Mouse (Mus musculus): ENCODE results near the gene Fbf1. TPM values are rescaled to one million over a fixed set of nuclear protein-coding genes. Genes with fewer than 3 reads are reported as not detected.
A peak's percentile ranks its signal among the peaks of the same experiment; 100 is the strongest.

The Fbf1 gene
- polyA plus RNA-seq (2012; rRNA removed) = 48.2 and 55.9 TPM in 2 replicates

- Histone ChIP-seq H3K4me1 (ENCODE audit: control insufficient read depth, insufficient read depth, low read length) (no peaks in the 10 kb centered on the region; the same call in none of the 2 replicates), H3K36me3 (ENCODE audit: control insufficient read depth, insufficient read depth, low read length) (no peaks in the 10 kb centered on the region; the same call in 1 of the 2 replicates), H3K4me3 (ENCODE audit: control insufficient read depth, low read depth, low read length) (peak within 1 kb of the TSS; percentile 95), H3K27me3 (ENCODE audit: control insufficient read depth, insufficient read depth, low read length) (no peaks in the 10 kb centered on the region), H3K27ac (ENCODE audit: control insufficient read depth, insufficient read depth, low read depth, low read length) (peak within 1 kb of the TSS; percentile 94)
- no peak for TF ChIP-seq CTCF (IDR thresholded peaks at IDR 0.05; ENCODE audit: control insufficient read depth, insufficient read depth, insufficient replicate concordance, low read depth, low read length)
- peak; percentile 92 for TF ChIP-seq POLR2A (IDR thresholded peaks at IDR 0.05; ENCODE audit: control insufficient read depth, low read depth, low read length)
Measured at GRCm38 (mm10) chr11:116167884-116168439, at the start of gene Fbf1. TSS of gene Fbf1 (minus strand) at chr11:116168166.

- H3K4me3 ChIP-seq (ENCODE audit: control insufficient read depth, low read depth, low read length) = no peak overlapping the region
- H3K27me3 ChIP-seq (ENCODE audit: control insufficient read depth, insufficient read depth, low read length) = no peaks in the 10 kb centered on the region
- no peak for TF ChIP-seq CTCF (IDR thresholded peaks at IDR 0.05; ENCODE audit: control insufficient read depth, insufficient read depth, insufficient replicate concordance, low read depth, low read length)
- no peak for TF ChIP-seq POLR2A (IDR thresholded peaks at IDR 0.05; ENCODE audit: control insufficient read depth, low read depth, low read length)
- H3K4me1 ChIP-seq (ENCODE audit: control insufficient read depth, insufficient read depth, low read length) = peaks cover 8% of the 10 kb centered on the region
- no peak overlapping the region for H3K27ac ChIP-seq (ENCODE audit: control insufficient read depth, insufficient read depth, low read depth, low read length)
- H3K36me3 ChIP-seq (ENCODE audit: control insufficient read depth, insufficient read depth, low read length) = no peaks in the 10 kb centered on the region
Measured at GRCm38 (mm10) chr11:116216549-116216948, 48.6 kb upstream of the Fbf1 start.

GRCm38 (mm10) chr11:116215991-116216390 lies 48.0 kb upstream of the Fbf1 start:
- peaks cover 8% of the 10 kb centered on the region for H3K4me1 ChIP-seq (ENCODE audit: control insufficient read depth, insufficient read depth, low read length)
- no peak overlapping the region for H3K4me3 ChIP-seq (ENCODE audit: control insufficient read depth, low read depth, low read length)
- H3K27ac ChIP-seq (ENCODE audit: control insufficient read depth, insufficient read depth, low read depth, low read length) = no peak overlapping the region
- H3K36me3 ChIP-seq (ENCODE audit: control insufficient read depth, insufficient read depth, low read length) = no peaks in the 10 kb centered on the region
- no peaks in the 10 kb centered on the region for H3K27me3 ChIP-seq (ENCODE audit: control insufficient read depth, insufficient read depth, low read length)
- no peak for TF ChIP-seq POLR2A (IDR thresholded peaks at IDR 0.05; ENCODE audit: control insufficient read depth, low read depth, low read length)

GRCm38 (mm10) chr11:116215181-116215580 lies 47.2 kb upstream of the Fbf1 start:
- TF ChIP-seq CTCF (IDR thresholded peaks at IDR 0.05; ENCODE audit: control insufficient read depth, insufficient read depth, insufficient replicate concordance, low read depth, low read length) (0 out of 2 replicates have a peak, but pooled peaks have one; percentile 23), POLR2A (IDR thresholded peaks at IDR 0.05; ENCODE audit: control insufficient read depth, low read depth, low read length) (no peak)
- Histone ChIP-seq H3K27me3 (ENCODE audit: control insufficient read depth, insufficient read depth, low read length) (no peaks in the 10 kb centered on the region), H3K4me1 (ENCODE audit: control insufficient read depth, insufficient read depth, low read length) (peaks cover 10% of the 10 kb centered on the region), H3K27ac (ENCODE audit: control insufficient read depth, insufficient read depth, low read depth, low read length) (no peak overlapping the region), H3K36me3 (ENCODE audit: control insufficient read depth, insufficient read depth, low read length) (no peaks in the 10 kb centered on the region), H3K4me3 (ENCODE audit: control insufficient read depth, low read depth, low read length) (no peak overlapping the region)

GRCm38 (mm10) chr11:116213877-116214510 lies 46.0 kb upstream of the Fbf1 start:
- no peaks in the 10 kb centered on the region for H3K36me3 ChIP-seq (ENCODE audit: control insufficient read depth, insufficient read depth, low read length)
- no peaks in the 10 kb centered on the region for H3K27me3 ChIP-seq (ENCODE audit: control insufficient read depth, insufficient read depth, low read length)
- H3K4me3 ChIP-seq (ENCODE audit: control insufficient read depth, low read depth, low read length) = no peak overlapping the region
- H3K4me1 ChIP-seq (ENCODE audit: control insufficient read depth, insufficient read depth, low read length) = peaks cover 10% of the 10 kb centered on the region
- TF ChIP-seq POLR2A (IDR thresholded peaks at IDR 0.05; ENCODE audit: control insufficient read depth, low read depth, low read length) (no peak), CTCF (IDR thresholded peaks at IDR 0.05; ENCODE audit: control insufficient read depth, insufficient read depth, insufficient replicate concordance, low read depth, low read length) (no peak)
- H3K27ac ChIP-seq (ENCODE audit: control insufficient read depth, insufficient read depth, low read depth, low read length) = no peak overlapping the region

GRCm38 (mm10) chr11:116212847-116213246 lies 44.9 kb upstream of the Fbf1 start:
- Histone ChIP-seq H3K36me3 (ENCODE audit: control insufficient read depth, insufficient read depth, low read length) (no peaks in the 10 kb centered on the region), H3K4me1 (ENCODE audit: control insufficient read depth, insufficient read depth, low read length) (peaks cover 8% of the 10 kb centered on the region), H3K27me3 (ENCODE audit: control insufficient read depth, insufficient read depth, low read length) (no peaks in the 10 kb centered on the region), H3K4me3 (ENCODE audit: control insufficient read depth, low read depth, low read length) (no peak overlapping the region), H3K27ac (ENCODE audit: control insufficient read depth, insufficient read depth, low read depth, low read length) (no peak overlapping the region)
- TF ChIP-seq POLR2A (IDR thresholded peaks at IDR 0.05; ENCODE audit: control insufficient read depth, low read depth, low read length) (no peak), CTCF (IDR thresholded peaks at IDR 0.05; ENCODE audit: control insufficient read depth, insufficient read depth, insufficient replicate concordance, low read depth, low read length) (no peak)

- H3K4me3 ChIP-seq (ENCODE audit: control insufficient read depth, low read depth, low read length) = no peak overlapping the region
- H3K27ac ChIP-seq (ENCODE audit: control insufficient read depth, insufficient read depth, low read depth, low read length) = no peak overlapping the region
- no peaks in the 10 kb centered on the region for H3K36me3 ChIP-seq (ENCODE audit: control insufficient read depth, insufficient read depth, low read length)
- TF ChIP-seq CTCF (IDR thresholded peaks at IDR 0.05; ENCODE audit: control insufficient read depth, insufficient read depth, insufficient replicate concordance, low read depth, low read length) (no peak), POLR2A (IDR thresholded peaks at IDR 0.05; ENCODE audit: control insufficient read depth, low read depth, low read length) (no peak)
- peaks cover 6% of the 10 kb centered on the region for H3K4me1 ChIP-seq (ENCODE audit: control insufficient read depth, insufficient read depth, low read length)
- H3K27me3 ChIP-seq (ENCODE audit: control insufficient read depth, insufficient read depth, low read length) = no peaks in the 10 kb centered on the region
Measured at GRCm38 (mm10) chr11:116210696-116211095, 42.7 kb upstream of the Fbf1 start.
